In genomic region chr5:123223051-123223410, GRCm38 (mm10) we compare ENCODE assay signal across 17 mouse cellular contexts. TPM values are rescaled to one million over a fixed set of nuclear protein-coding genes. Genes with fewer than 3 reads are reported as not detected.
DNase-seq lines count a peak whose midpoint lies in the region; ATAC-seq and TF ChIP-seq lines count a peak whose summit lies in the region.
"Had no signal": no experiment of that assay in that cellular context is flagged by ENCODE, and none has a peak within 500 bp of the region (broad histone marks: within the 10 kb centered on the region; RNA-seq: fewer than 3 reads in every experiment).

No protein-coding gene starts in this region.

- H3K9ac ChIP-seq in liver, adult 2 months (ENCODE audit: low read depth, low read length) = no peak overlapping the region
- H3K9ac ChIP-seq in intestine, embryonic 16.5 days (ENCODE audit: low read depth, low read length) = no peak overlapping the region
- H3K9ac ChIP-seq: limb, embryonic 15.5 days; neural tube, embryonic 12.5 days had no signal

- peak overlapping the region; percentile 59 for H3K27ac ChIP-seq in liver, adult 2 months (replicated peaks; ENCODE audit: insufficient read depth, low read depth, low read length)
- H3K27ac ChIP-seq in intestine, embryonic 16.5 days (ENCODE audit: low read length) = no peak overlapping the region
- H3K27ac ChIP-seq: forebrain, embryonic 10.5 days; limb, embryonic 15.5 days; midbrain, embryonic 10.5 days; neural tube, embryonic 12.5 days had no signal

- no peaks in the 10 kb centered on the region for H3K9me3 ChIP-seq in intestine, embryonic 16.5 days (ENCODE audit: control insufficient read depth, low read length)

- TF ChIP-seq POLR2A in liver, adult 2 months (IDR thresholded peaks at IDR 0.05; ENCODE audit: extremely low read depth, insufficient read depth, low read length) = no peak

- no peak for ATAC-seq in CD4-positive, CD25-positive, alpha-beta regulatory T cell, adult 4 months
- no peak for ATAC-seq in intestine, embryonic 16.5 days

- 21% methylated on average over 4 of the region's 4 CpGs for WGBS in liver, adult 2 months
- WGBS in intestine, embryonic 16.5 days = 75% methylated on average over 4 of the region's 4 CpGs

- DNase-seq in cerebellum, postnatal 10 days = peak; percentile 65 to 66
- no peak for DNase-seq in cerebellum, postnatal 4 days (ENCODE audit: low spot score in 2 of 2)
- DNase-seq in spleen, adult 12 weeks (ENCODE audit: low spot score) = peak; percentile 9
- no peak for DNase-seq in spleen, postnatal 14 days (ENCODE audit: low spot score in 2 of 2)
- peak; percentile 92 for DNase-seq in liver, adult 2 months (ENCODE audit: extremely low read depth, low read depth, low spot score)
- DNase-seq in yolk sac, embryonic 10.5 days (ENCODE audit: low spot score) = peak; percentile 35
- DNase-seq: adrenal gland, adult 8-10 months; B cell, adult 2 months; cerebellum, adult 11-12 months; thymus, postnatal 14 days had no signal

- TF ChIP-seq CTCF in liver, adult 2 months (IDR thresholded peaks at IDR 0.05; ENCODE audit: low read depth, low read length) = no peak

- no peak overlapping the region for H3K4me3 ChIP-seq in liver, adult 2 months (ENCODE audit: insufficient read depth, low read depth, low read length)
- no peak overlapping the region for H3K4me3 ChIP-seq in intestine, embryonic 16.5 days (ENCODE audit: low read length)
- H3K4me3 ChIP-seq: forebrain, embryonic 10.5 days; limb, embryonic 15.5 days; midbrain, embryonic 10.5 days; neural tube, embryonic 12.5 days had no signal

- no peaks in the 10 kb centered on the region for H3K27me3 ChIP-seq in liver, adult 2 months (ENCODE audit: control insufficient read depth, insufficient read depth, low read length)
- H3K27me3 ChIP-seq in intestine, embryonic 16.5 days (replicated peaks; ENCODE audit: control insufficient read depth, insufficient read depth, low read length) = no peaks in the 10 kb centered on the region
- H3K27me3 ChIP-seq: limb, embryonic 15.5 days; neural tube, embryonic 12.5 days had no signal

- no peaks in the 10 kb centered on the region for H3K36me3 ChIP-seq in liver, adult 2 months (ENCODE audit: control insufficient read depth, insufficient read depth, low read length)
- no peaks in the 10 kb centered on the region for H3K36me3 ChIP-seq in intestine, embryonic 16.5 days (ENCODE audit: control insufficient read depth, insufficient read depth, low read length)
- H3K36me3 ChIP-seq: forebrain, embryonic 10.5 days; limb, embryonic 15.5 days; midbrain, embryonic 10.5 days; neural tube, embryonic 12.5 days had no signal

- no peaks in the 10 kb centered on the region for H3K79me2 ChIP-seq in liver, adult 2 months (ENCODE audit: control insufficient read depth, insufficient read depth, low read length)

- H3K4me2 ChIP-seq in intestine, embryonic 16.5 days (ENCODE audit: low read depth, low read length) = no peak overlapping the region
- H3K4me2 ChIP-seq: limb, embryonic 15.5 days; neural tube, embryonic 12.5 days had no signal

- H3K4me1 ChIP-seq in liver, adult 2 months (ENCODE audit: control insufficient read depth, insufficient read depth, low read length) = peaks cover 11% of the 10 kb centered on the region
- no peaks in the 10 kb centered on the region for H3K4me1 ChIP-seq in intestine, embryonic 16.5 days (ENCODE audit: control insufficient read depth, insufficient read depth, low read length)
- H3K4me1 ChIP-seq: forebrain, embryonic 10.5 days; limb, embryonic 15.5 days; midbrain, embryonic 10.5 days; neural tube, embryonic 12.5 days had no signal

RNA-seq across cellular contexts. Expression of gene Wdr66, which starts 28.9 kb away (rescaled TPM):
- total RNA-seq in liver, adult 2 months (2014; rRNA removed) = 0.37 and 0.60 TPM in 2 replicates
- polyA plus RNA-seq in liver, adult 2 months (2012; rRNA removed) = 0.35 and 0.60 TPM in 2 replicates
- polyA plus RNA-seq in CD4-positive, CD25-positive, alpha-beta regulatory T cell, adult 4 months (2017; shearing (Covaris generic)) = 1 to 10 TPM; 4.7 to 6.1 TPM
- 0.40 and 0.50 TPM in 2 replicates for polyA plus RNA-seq in intestine, embryonic 16.5 days (2015; fragmentation: Nextera tagmentation; extraction: Ambion mirVana)

RNA-seq across cellular contexts. Expression of gene Hpd, which starts 40.5 kb away (rescaled TPM):
- 3,614 and 3,656 TPM in 2 replicates for total RNA-seq in liver, adult 2 months (2014; rRNA removed)
- polyA plus RNA-seq in liver, adult 2 months (2012; rRNA removed) = 3,813 and 5,374 TPM in 2 replicates
- not detected for polyA plus RNA-seq in CD4-positive, CD25-positive, alpha-beta regulatory T cell, adult 4 months (2017; shearing (Covaris generic))
- 9.0 and 9.9 TPM in 2 replicates for polyA plus RNA-seq in intestine, embryonic 16.5 days (2015; fragmentation: Nextera tagmentation; extraction: Ambion mirVana)
- total RNA-seq: heart, postnatal 25 days had no signal
- polyA plus RNA-seq: limb, embryonic 15.5 days; midbrain, embryonic 10.5 days; neural tube, embryonic 12.5 days had no signal

RNA-seq across cellular contexts. Expression of gene Psmd9, which starts 53.8 kb away (rescaled TPM):
- 29.8 and 39.8 TPM in 2 replicates for total RNA-seq in liver, adult 2 months (2014; rRNA removed)
- 26.4 and 28.5 TPM in 2 replicates for polyA plus RNA-seq in liver, adult 2 months (2012; rRNA removed)
- polyA plus RNA-seq in CD4-positive, CD25-positive, alpha-beta regulatory T cell, adult 4 months (2017; shearing (Covaris generic)) = 10 to 100 TPM; 36.5 to 41.5 TPM
- 64.3 and 66.3 TPM in 2 replicates for polyA plus RNA-seq in intestine, embryonic 16.5 days (2015; fragmentation: Nextera tagmentation; extraction: Ambion mirVana)

Comparison
In these comparisons a context has a peak if more than half of its experiments do, and no peak if none do; other contexts are left out.
1. DNase-seq: peak in cerebellum, postnatal 10 days (2 of 2), spleen, adult 12 weeks (single experiment), liver, adult 2 months (single experiment) and yolk sac, embryonic 10.5 days (single experiment); none in cerebellum, postnatal 4 days (0 of 2) and spleen, postnatal 14 days (0 of 2).
2. RNA of gene Hpd, which starts 40.5 kb away (polyA plus RNA-seq): 3,813 to 5,374 TPM in liver, adult 2 months; 9.0 to 9.9 TPM in intestine, embryonic 16.5 days and not detected in CD4-positive, CD25-positive, alpha-beta regulatory T cell, adult 4 months; every median in the first group is over 100 times any median in the second.